ENCODE assay signal across 11 mouse cellular contexts in the genomic region with DNA sequence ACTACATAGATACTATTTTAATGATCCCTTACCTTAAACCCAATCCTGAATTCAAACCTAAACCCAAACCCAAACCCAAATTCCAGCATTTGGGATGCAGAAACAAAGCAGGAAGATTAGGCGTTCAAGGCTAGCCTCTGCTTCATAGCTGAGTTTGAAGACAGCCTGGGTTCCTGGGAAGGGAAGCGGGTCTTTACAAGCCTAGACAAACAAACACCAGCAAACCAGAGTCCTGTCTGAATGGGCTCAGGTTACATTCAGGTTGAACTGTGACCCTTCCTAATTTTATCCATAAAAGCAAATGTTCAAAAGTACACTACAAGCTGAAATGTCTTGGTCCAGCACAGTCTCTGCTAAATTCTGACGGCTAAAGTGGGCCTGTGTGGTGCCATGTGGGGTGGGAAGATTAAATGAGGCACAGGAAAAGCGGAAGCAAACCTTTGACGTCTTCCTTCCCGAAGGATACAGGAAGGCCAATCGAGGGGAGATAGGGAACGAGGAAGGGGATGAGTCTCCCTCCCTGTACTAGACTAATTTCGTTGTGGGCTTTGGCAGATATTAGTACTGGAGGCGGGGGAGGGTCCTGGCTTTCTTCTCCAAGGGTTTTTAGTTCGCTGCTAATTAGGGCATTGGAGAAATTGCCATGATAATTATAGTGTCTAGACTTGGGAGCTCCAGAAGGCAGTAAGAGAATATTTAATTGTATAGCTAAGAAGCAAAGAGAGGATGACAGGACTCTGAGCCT. TPM values are rescaled to one million over a fixed set of nuclear protein-coding genes. Genes with fewer than 3 reads are reported as not detected.
DNase-seq lines count a peak whose midpoint lies in the region; ATAC-seq and TF ChIP-seq lines count a peak whose summit lies in the region.
"Had no signal": no experiment of that assay in that cellular context is flagged by ENCODE, and none has a peak within 500 bp of the region (broad histone marks: within the 10 kb centered on the region; RNA-seq: fewer than 3 reads in every experiment).

No protein-coding gene starts in this region.

- H3K4me3 ChIP-seq in kidney, embryonic 15.5 days (replicated peaks) = no peak overlapping the region
- no peak overlapping the region for H3K4me3 ChIP-seq in embryonic facial prominence, embryonic 13.5 days
- no peak overlapping the region for H3K4me3 ChIP-seq in limb, embryonic 15.5 days
- H3K4me3 ChIP-seq in left cerebral cortex, adult 2 months = no peak overlapping the region
- H3K4me3 ChIP-seq: hindbrain, embryonic 15.5 days had no signal

- WGBS in kidney, embryonic 15.5 days = 36% methylated on average over 11 of the region's 11 CpGs
- WGBS in embryonic facial prominence, embryonic 13.5 days = 21% methylated on average over 11 of the region's 11 CpGs
- WGBS in limb, embryonic 15.5 days = 40% methylated on average over 11 of the region's 11 CpGs

- no peak for TF ChIP-seq CTCF in left cerebral cortex, adult 2 months (IDR thresholded peaks at IDR 0.05)

- peaks cover 27% of the 10 kb centered on the region for H3K4me1 ChIP-seq in kidney, embryonic 15.5 days
- H3K4me1 ChIP-seq in embryonic facial prominence, embryonic 13.5 days = peaks cover 25% of the 10 kb centered on the region
- H3K4me1 ChIP-seq in limb, embryonic 15.5 days = 0 out of 2 replicates have a peak, but pooled peaks cover 7% of the 10 kb centered on the region
- H3K4me1 ChIP-seq: hindbrain, embryonic 15.5 days had no signal

- no peak for ATAC-seq in kidney, embryonic 15.5 days (replicated peaks; ENCODE audit: low FRiP score)
- ATAC-seq in common myeloid progenitor, adult 5-6 weeks (replicated peaks; ENCODE audit: low read depth, poor library complexity, severe bottlenecking) = 0 out of 2 replicates have a peak, but pooled peaks have one; percentile 29
- ATAC-seq in embryonic facial prominence, embryonic 13.5 days (ENCODE audit: insufficient number of reproducible peaks, insufficient read depth, low FRiP score, low TSS enrichment, low read depth) = no peak
- ATAC-seq in limb, embryonic 15.5 days (ENCODE audit: insufficient number of reproducible peaks, low FRiP score, low TSS enrichment, low read depth) = no peak
- ATAC-seq: midbrain, embryonic 16.5 days had no signal

- no peaks in the 10 kb centered on the region for H3K9me3 ChIP-seq in kidney, embryonic 15.5 days (replicated peaks)
- no peaks in the 10 kb centered on the region for H3K9me3 ChIP-seq in embryonic facial prominence, embryonic 13.5 days
- H3K9me3 ChIP-seq in limb, embryonic 15.5 days = no peaks in the 10 kb centered on the region
- H3K9me3 ChIP-seq: hindbrain, embryonic 15.5 days had no signal

- no peak overlapping the region for H3K4me2 ChIP-seq in kidney, embryonic 15.5 days
- no peak overlapping the region for H3K4me2 ChIP-seq in embryonic facial prominence, embryonic 13.5 days
- H3K4me2 ChIP-seq in limb, embryonic 15.5 days = no peak overlapping the region
- H3K4me2 ChIP-seq: hindbrain, embryonic 15.5 days had no signal

- intact Hi-C loops in left cerebral cortex, adult 2 months (cut with DNase I) = no loop called here

- peak overlapping the region; percentile 59 for H3K27ac ChIP-seq in kidney, embryonic 15.5 days
- peak overlapping the region; percentile 45 for H3K27ac ChIP-seq in embryonic facial prominence, embryonic 13.5 days
- 0 out of 2 replicates have a peak overlapping the region, but pooled peaks have one; percentile 17 for H3K27ac ChIP-seq in limb, embryonic 15.5 days
- H3K27ac ChIP-seq in left cerebral cortex, adult 2 months = no peak overlapping the region

- no peak for DNase-seq in kidney, adult 9 months
- no peak for DNase-seq in adrenal gland, adult 2 months
- DNase-seq in neural tube, embryonic 10.5 days (ENCODE audit: extremely low spot score, low spot score) = no peak
- no peak for DNase-seq in left cerebral cortex, adult 2 months (ENCODE audit: extremely low spot score in 1 of 2, low spot score in 2 of 2)
- DNase-seq: cerebellum, adult 18-20 months had no signal

- H3K9ac ChIP-seq in kidney, embryonic 15.5 days = no peak overlapping the region
- H3K9ac ChIP-seq in embryonic facial prominence, embryonic 13.5 days = no peak overlapping the region
- H3K9ac ChIP-seq in limb, embryonic 15.5 days = no peak overlapping the region
- H3K9ac ChIP-seq: hindbrain, embryonic 15.5 days had no signal

- no peaks in the 10 kb centered on the region for H3K27me3 ChIP-seq in kidney, embryonic 15.5 days
- no peaks in the 10 kb centered on the region for H3K27me3 ChIP-seq in embryonic facial prominence, embryonic 13.5 days
- H3K27me3 ChIP-seq in limb, embryonic 15.5 days = no peaks in the 10 kb centered on the region
- H3K27me3 ChIP-seq: hindbrain, embryonic 15.5 days had no signal

- no peaks in the 10 kb centered on the region for H3K36me3 ChIP-seq in kidney, embryonic 15.5 days
- no peaks in the 10 kb centered on the region for H3K36me3 ChIP-seq in embryonic facial prominence, embryonic 13.5 days
- no peaks in the 10 kb centered on the region for H3K36me3 ChIP-seq in limb, embryonic 15.5 days
- H3K36me3 ChIP-seq: hindbrain, embryonic 15.5 days had no signal

RNA-seq across cellular contexts. Expression of a gene that starts 16.5 kb away (rescaled TPM):
- 47.0 and 50.8 TPM in 2 replicates for polyA plus RNA-seq in kidney, embryonic 15.5 days (2015; fragmentation: Nextera tagmentation; extraction: Ambion mirVana)
- total RNA-seq in common myeloid progenitor, adult 5-6 weeks (2017) = 73.7 and 102 TPM in 2 replicates
- polyA plus RNA-seq in embryonic facial prominence, embryonic 13.5 days (2015; fragmentation: Nextera tagmentation; extraction: Ambion mirVana) = 59.5 and 65.0 TPM in 2 replicates
- 34.4 and 38.0 TPM in 2 replicates for polyA plus RNA-seq in limb, embryonic 15.5 days (2015; fragmentation: Nextera tagmentation; extraction: Ambion mirVana)
- total RNA-seq in adrenal gland, adult 2 months (2021) = 10 to 100 TPM; 20.6 to 25.6 TPM
- polyA plus RNA-seq in adrenal gland, adult 2 months (2012; rRNA removed) = 6.3 TPM in 2 replicates
- total RNA-seq in left cerebral cortex, adult 2 months (2021) = 10 to 100 TPM; 35.9 to 37.9 TPM
